Mouse (Mus musculus) ovary, adult 10 weeks (tissue): ENCODE results near the gene Duoxa2. TPM values are rescaled to one million over a fixed set of nuclear protein-coding genes. Genes with fewer than 3 reads are reported as not detected.

Source experiments
- polyA plus RNA-seq: library from polyadenylated mRNA; stranded (reverse); fragments of 350-450 nt; fragmentation: Illumina TruSeq; extraction: RNeasy Lipid Tissue Mini Kit (QIAGEN cat#74804); gene quantifications from one replicate; pipeline ENCODE4 v1.2.3, GENCODE M21; 2014

Duoxa2 gene
- not detected for polyA plus RNA-seq

DNA sequence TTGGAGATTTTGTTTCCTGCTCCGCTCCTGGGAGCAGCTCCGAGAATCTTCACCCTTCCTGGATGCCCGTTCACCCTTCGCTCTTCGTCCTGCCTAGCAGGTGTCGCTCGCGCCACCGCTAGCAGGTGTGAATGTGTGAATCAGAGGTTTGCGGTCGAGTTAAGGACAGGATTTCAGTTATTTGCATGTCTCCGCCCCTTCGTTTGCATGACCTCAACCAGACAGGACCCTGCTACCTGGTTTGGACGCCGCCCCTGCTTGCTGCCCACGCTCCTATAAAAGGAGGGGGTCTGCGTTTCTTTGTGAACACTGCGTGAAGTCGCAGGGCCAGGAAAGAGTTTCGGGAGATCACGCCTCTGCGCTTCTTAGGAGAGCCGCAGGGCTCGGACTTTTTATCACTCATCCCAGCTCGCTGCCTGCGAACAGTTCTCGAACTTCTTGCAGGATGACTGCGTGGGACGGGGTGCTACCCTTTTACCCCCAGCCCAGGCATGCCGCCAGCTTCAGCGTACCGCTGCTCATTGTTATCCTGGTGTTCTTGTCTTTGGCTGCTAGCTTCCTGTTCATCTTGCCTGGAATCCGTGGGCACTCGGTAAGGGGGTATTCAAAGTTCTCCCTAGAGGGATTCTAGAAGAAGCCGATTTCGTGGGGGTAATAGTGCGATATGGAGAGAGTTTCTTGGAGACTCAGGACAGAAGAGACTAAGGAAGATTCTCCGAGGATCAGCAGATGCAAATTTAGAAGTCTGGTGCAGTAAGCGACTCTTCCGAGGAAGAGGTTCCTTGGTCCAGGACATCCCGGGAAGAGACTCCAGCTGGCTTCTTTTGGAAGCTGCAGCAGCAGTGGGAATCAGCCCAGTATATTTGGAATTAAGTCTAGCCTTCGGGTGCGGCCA, at the start of gene Duoxa2:
TSS of gene Duoxa2 (plus strand) at position 305 of the 895 bp plus-strand sequence.

DNA sequence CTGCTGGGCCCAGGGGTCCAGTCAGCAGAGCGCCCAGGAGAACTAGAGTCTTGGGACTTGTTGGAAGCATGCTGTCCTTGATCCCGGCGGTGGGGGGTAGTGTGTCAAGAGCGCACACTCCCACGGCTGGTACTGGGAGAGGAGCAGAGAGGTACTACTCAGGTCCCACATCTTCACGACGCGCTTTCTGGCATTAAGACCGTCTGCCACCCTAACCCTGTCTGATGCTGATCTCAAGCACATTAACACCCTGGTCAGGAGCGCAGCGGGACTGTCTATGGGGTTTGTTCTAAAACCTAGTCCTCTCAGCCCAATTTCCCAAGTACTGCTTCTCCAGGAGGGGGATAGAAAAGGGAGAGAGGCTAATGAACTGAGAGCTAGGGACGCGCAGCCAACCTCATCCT, 602 bp upstream of the Duoxa2 start, which contains the start of gene Duox2:
TSS of gene Duox2 (minus strand) at position 354 of the 404 bp plus-strand sequence.

DNA sequence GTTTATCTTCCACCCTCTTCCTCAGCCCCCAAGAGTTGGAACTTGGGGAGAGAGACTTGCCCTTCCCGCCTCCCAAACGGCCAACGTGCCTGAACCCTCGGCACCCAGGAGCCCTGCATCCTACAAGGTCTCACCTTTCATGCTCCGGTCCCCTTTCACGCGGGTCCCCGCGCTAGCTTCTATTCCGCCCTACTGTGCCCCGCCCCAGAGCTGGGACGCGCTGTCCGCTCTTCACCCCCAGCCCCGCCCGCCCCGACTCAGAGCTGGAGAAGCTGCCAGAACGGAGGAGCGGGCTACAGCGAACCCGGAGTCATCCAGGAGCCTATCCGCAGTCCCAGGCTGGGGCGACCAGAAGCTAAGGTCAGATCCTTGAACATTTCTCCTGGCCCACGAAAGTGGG, 14.8 kb downstream of the Duoxa2 start, which contains the start of gene Duoxa1:
TSS of gene Duoxa1 (minus strand) at position 195 of the 400 bp plus-strand sequence.

DNA sequence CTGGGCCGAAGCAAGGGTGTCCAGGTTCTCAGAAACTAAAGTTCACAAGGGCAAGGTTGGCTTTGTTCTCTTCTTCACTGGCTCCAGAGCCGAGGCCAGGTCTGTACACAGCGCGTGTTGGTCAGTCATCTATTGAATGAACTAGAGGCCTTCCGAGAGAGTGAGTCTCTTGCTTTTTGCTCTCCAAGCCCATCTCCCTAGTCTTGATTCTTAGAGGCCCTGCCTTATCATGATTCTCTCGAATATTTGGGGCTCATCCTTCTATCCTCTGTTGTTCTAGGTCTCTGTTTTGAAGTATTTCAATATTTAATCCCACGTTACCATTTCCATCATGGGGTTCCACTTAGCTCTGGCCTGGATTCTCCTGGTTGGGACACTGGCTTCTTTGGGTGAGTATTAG, 16.7 kb downstream of the Duoxa2 start, which contains the start of gene Duox1:
TSS of gene Duox1 (plus strand) at position 301 of the 400 bp plus-strand sequence.

Other genes with a start within 250 kb of the Duoxa2 start
- 10.4 TPM for gene Spg11, start 180.5 kb upstream of the Duoxa2 start, polyA plus RNA-seq
- 2,807 TPM for gene B2m, start 151.2 kb upstream of the Duoxa2 start, polyA plus RNA-seq
- gene Trim69, start 138.2 kb upstream of the Duoxa2 start, polyA plus RNA-seq, result not detected
- 1.0 TPM for gene Patl2, start 112.7 kb upstream of the Duoxa2 start, polyA plus RNA-seq
- gene Terb2, start 112.6 kb upstream of the Duoxa2 start, polyA plus RNA-seq, result not detected
- 21.6 TPM for gene Sord, start 64.2 kb upstream of the Duoxa2 start, polyA plus RNA-seq
- gene Duox2, start 451 bp upstream of the Duoxa2 start, polyA plus RNA-seq, result 0.20 TPM
- gene Duoxa1, start 14.8 kb downstream of the Duoxa2 start, polyA plus RNA-seq, result not detected
- gene Duox1, start 16.8 kb downstream of the Duoxa2 start, polyA plus RNA-seq, result not detected
- not detected for gene Shf, start 70.3 kb downstream of the Duoxa2 start, polyA plus RNA-seq
- gene Slc28a2, start 127.6 kb downstream of the Duoxa2 start, polyA plus RNA-seq, result 0.51 TPM
- 0.31 TPM for gene Gm14085, start 186.0 kb downstream of the Duoxa2 start, polyA plus RNA-seq